Mouse (Mus musculus) WW6 (cell line): ENCODE results near the gene Galnt15.

Experiments
- DNase-seq: peaks from one replicate; pipeline ENCODE4 v3.0.0-alpha.2; 2013; ENCODE audit warnings: low read depth, low spot score

Galnt15 gene

GRCm38 (mm10) chr14:32091124-32091523 lies 62.3 kb downstream of the Galnt15 start:
- no peak for DNase-seq

DNA sequence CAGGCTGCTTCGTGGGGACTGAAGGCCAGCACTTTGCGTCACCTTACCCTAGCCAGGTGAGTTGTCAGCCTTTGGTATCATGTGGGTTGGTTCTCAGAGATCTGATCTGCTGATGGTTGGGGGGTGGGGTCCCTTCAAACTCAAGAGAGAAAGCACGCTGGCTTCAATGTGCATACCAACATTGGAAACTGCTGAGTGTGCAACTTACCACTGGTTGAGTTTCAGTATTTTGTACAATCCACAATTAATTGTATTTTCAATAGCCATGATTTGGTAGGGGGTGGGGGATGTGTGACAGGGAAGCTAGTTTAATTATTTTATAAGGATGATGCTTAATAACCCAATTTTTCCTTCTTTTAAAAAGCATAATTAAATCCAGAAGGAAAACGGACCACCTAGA lies 62.9 kb downstream of the Galnt15 start:
- DNase-seq: no peak

- DNase-seq: no peak
Measured at GRCm38 (mm10) chr14:32093018-32093417, 64.2 kb downstream of the Galnt15 start.

DNA sequence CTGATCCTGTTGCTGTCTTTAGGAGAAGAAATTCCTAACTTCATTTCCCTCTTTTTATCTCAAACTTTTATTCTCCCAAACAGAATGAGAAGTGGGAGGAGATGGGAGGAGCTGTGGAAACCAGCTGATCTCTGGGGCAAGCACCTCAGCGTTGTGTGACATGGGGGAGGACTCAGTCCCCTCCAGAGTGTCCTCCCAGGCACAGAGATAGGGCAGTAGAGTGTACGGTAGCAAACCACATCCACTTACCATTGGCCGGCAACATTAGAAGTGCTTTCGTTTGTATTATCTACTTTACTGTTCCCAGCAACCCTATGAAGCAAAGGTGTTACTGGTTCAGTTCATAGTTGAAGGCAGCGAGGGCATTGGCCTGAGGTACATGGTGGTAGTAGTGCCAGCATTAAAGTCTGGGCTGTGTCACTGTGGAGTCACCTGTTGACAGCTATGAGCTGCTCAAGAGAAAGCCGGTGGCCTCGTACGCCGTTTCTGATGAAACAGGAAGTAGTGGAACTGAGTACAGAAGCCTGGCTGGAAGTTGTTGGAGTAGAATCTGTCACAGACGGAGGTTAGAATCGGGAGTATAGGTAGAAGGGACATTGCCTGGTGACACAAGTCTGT lies 64.8 kb downstream of the Galnt15 start:
- no peak for DNase-seq

DNA sequence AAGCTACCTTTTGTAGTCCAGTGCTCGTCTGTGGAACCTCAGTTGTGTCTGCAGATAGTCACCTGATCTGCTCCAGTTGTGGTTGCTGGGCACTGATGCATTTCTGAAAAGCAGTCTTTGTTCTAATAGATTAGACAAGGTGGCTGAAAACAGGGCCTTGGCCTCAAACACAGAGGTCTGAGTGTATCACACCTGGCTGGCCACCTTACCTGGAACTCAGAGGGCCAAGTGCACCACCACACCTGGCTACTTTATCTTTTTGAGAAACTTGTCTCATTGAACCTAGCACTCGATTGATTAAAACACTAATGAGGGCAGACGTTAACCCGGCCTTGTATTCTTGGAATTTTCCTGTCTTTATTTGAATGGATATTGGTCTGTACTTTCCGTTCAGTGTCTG lies 66.9 kb downstream of the Galnt15 start:
- no peak for DNase-seq

DNA sequence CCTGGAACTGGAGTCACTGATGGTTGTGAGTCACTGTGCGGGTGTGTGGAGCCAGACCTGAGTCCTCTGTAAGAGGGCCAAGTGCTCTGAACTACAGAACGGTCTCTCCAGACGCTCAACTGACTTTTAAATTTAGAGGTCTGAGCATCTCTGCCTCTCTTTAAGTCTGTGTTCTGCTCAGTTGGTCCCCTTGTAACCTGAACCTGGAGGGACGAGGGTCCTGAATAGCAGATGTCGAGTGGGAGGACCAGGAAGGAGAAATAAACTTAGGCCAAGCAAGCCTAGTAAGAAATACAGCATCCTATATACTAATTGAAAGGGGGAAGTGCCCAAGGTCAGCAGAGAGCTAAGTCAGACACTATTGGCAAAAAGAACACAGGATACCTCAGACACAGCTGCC lies 68.0 kb downstream of the Galnt15 start:
- DNase-seq: no peak

GRCm38 (mm10) chr14:32097691-32098090 lies 68.9 kb downstream of the Galnt15 start:
- no peak for DNase-seq

DNA sequence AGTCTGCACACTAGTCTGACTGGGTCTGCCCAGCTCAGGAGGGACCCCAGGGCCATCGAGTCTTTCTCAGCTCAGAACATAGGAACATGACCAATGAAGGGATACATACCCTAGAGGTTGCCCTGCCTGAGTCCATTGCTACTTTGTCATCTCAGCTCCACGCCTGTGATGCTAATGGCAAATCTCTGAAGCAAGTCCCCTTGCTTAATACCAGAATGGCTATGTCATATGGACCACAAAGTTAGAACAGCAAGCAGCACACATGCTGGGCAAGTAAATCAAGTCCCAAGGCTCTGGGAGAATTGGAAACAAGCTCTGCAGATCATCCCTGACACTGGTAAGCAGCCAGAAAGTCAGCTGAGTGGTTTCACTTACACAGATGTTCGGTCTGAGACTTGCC lies 70.2 kb downstream of the Galnt15 start:
- no peak for DNase-seq

GRCm38 (mm10) chr14:32103556-32103955 lies 74.8 kb downstream of the Galnt15 start:
- no peak for DNase-seq

DNA sequence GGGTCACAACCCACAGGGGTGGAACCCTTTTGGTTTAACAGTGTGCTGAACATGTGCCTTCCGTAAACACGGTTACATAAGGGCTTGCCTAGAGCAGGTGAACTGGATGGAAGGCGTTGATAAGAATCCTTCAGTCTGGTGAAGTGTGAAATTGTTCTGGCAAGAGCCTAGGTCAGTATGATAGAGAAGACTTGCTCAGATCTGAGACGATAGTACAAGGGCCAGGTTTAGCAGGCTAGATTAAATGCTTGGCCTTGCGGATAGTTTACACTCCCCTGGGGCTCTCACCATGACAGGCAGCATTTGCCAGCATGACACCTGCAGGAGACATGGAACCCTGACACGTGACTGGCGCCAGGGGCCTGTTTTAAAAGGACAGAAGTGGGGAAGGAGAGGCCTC lies 76.9 kb downstream of the Galnt15 start:
- no peak for DNase-seq

GRCm38 (mm10) chr14:32106911-32107310 lies 78.1 kb downstream of the Galnt15 start:
- no peak for DNase-seq
